Mouse (Mus musculus): ENCODE results near the gene Trafd1. TPM values are rescaled to one million over a fixed set of nuclear protein-coding genes. Genes with fewer than 3 reads are reported as not detected.

The Trafd1 gene
- 71.8 and 75.8 TPM in 2 replicates for polyA plus RNA-seq (2014; fragmentation: Nextera tagmentation; extraction: Ambion mirVana)

- peak within 1 kb of the TSS; percentile 85 for H3K9ac ChIP-seq (ENCODE audit: low read depth, low read length)
- peak within 1 kb of the TSS; percentile 77 for H3K4me3 ChIP-seq (ENCODE audit: low read depth, low read length)
- peak; percentile 97 for ATAC-seq (ENCODE audit: low read depth)
- no peaks in the 10 kb centered on the region for H3K27me3 ChIP-seq (replicated peaks; ENCODE audit: control insufficient read depth, insufficient read depth, low read length)
- peaks cover 21% of the 10 kb centered on the region for H3K36me3 ChIP-seq (ENCODE audit: control insufficient read depth, insufficient read depth, low read length)
- DNase-seq (ENCODE audit: low spot score): peak; percentile 97
- peaks cover 6% of the 10 kb centered on the region for H3K4me1 ChIP-seq (ENCODE audit: control insufficient read depth, insufficient read depth, low read length)
- H3K27ac ChIP-seq (replicated peaks; ENCODE audit: low read depth, low read length): peak within 1 kb of the TSS; percentile 87
- peaks cover 3% of the 10 kb centered on the region; the same call in 1 of the 2 replicates for H3K9me3 ChIP-seq (ENCODE audit: control insufficient read depth, low read length)
- peak within 1 kb of the TSS; percentile 58 for H3K4me2 ChIP-seq (ENCODE audit: low read depth, low read length)
- 0% methylated on average over 16 of the region's 45 CpGs for WGBS
Observed at GRCm38 (mm10) chr5:121385461-121386119, at the start of gene Trafd1. Gene Trafd1 (minus strand): TSS chr5:121385632.

- no peaks in the 10 kb centered on the region for H3K4me1 ChIP-seq (ENCODE audit: control insufficient read depth, insufficient read depth, low read length)
- H3K9me3 ChIP-seq (ENCODE audit: control insufficient read depth, low read length): no peaks in the 10 kb centered on the region
- H3K4me2 ChIP-seq (ENCODE audit: low read depth, low read length): no peak overlapping the region
- no peak overlapping the region for H3K27ac ChIP-seq (replicated peaks; ENCODE audit: low read depth, low read length)
- 88% methylated on average over 3 of the region's 3 CpGs for WGBS
- peaks cover 100% of the 10 kb centered on the region for H3K36me3 ChIP-seq (ENCODE audit: control insufficient read depth, insufficient read depth, low read length)
- H3K27me3 ChIP-seq (replicated peaks; ENCODE audit: control insufficient read depth, insufficient read depth, low read length): no peaks in the 10 kb centered on the region
- no peak overlapping the region for H3K9ac ChIP-seq (ENCODE audit: low read depth, low read length)
- H3K4me3 ChIP-seq (ENCODE audit: low read depth, low read length): no peak overlapping the region
- DNase-seq (ENCODE audit: low spot score) (no peak), ATAC-seq (ENCODE audit: low read depth) (no peak)
Observed at GRCm38 (mm10) chr5:121428954-121429353, 43.5 kb upstream of the Trafd1 start.

- Histone ChIP-seq H3K4me3 (ENCODE audit: low read depth, low read length) (no peak overlapping the region), H3K27ac (replicated peaks; ENCODE audit: low read depth, low read length) (no peak overlapping the region), H3K9me3 (ENCODE audit: control insufficient read depth, low read length) (no peaks in the 10 kb centered on the region), H3K36me3 (ENCODE audit: control insufficient read depth, insufficient read depth, low read length) (peaks cover 98% of the 10 kb centered on the region), H3K4me1 (ENCODE audit: control insufficient read depth, insufficient read depth, low read length) (no peaks in the 10 kb centered on the region), H3K9ac (ENCODE audit: low read depth, low read length) (no peak overlapping the region), H3K4me2 (ENCODE audit: low read depth, low read length) (no peak overlapping the region), H3K27me3 (replicated peaks; ENCODE audit: control insufficient read depth, insufficient read depth, low read length) (no peaks in the 10 kb centered on the region)
- DNase-seq (ENCODE audit: low spot score) (no peak), ATAC-seq (ENCODE audit: low read depth) (no peak)
- 61% methylated on average over 10 of the region's 10 CpGs for WGBS
Observed at GRCm38 (mm10) chr5:121423297-121423696, 37.9 kb upstream of the Trafd1 start.

- 92% methylated on average over 6 of the region's 6 CpGs for WGBS
Observed at GRCm38 (mm10) chr5:121422787-121423186, 37.4 kb upstream of the Trafd1 start.

GRCm38 (mm10) chr5:121420721-121421120, 35.3 kb upstream of the Trafd1 start:
- DNase-seq (ENCODE audit: low spot score) (no peak), ATAC-seq (ENCODE audit: low read depth) (no peak)
- Histone ChIP-seq H3K4me2 (ENCODE audit: low read depth, low read length) (no peak overlapping the region), H3K4me1 (ENCODE audit: control insufficient read depth, insufficient read depth, low read length) (no peaks in the 10 kb centered on the region), H3K9me3 (ENCODE audit: control insufficient read depth, low read length) (no peaks in the 10 kb centered on the region), H3K27ac (replicated peaks; ENCODE audit: low read depth, low read length) (no peak overlapping the region), H3K36me3 (ENCODE audit: control insufficient read depth, insufficient read depth, low read length) (peaks cover 98% of the 10 kb centered on the region), H3K27me3 (replicated peaks; ENCODE audit: control insufficient read depth, insufficient read depth, low read length) (no peaks in the 10 kb centered on the region), H3K4me3 (ENCODE audit: low read depth, low read length) (no peak overlapping the region), H3K9ac (ENCODE audit: low read depth, low read length) (no peak overlapping the region)
- 94% methylated on average over 9 of the region's 9 CpGs for WGBS

More at GRCm38 (mm10) chr5:121422787-121423186, 37.4 kb upstream of the Trafd1 start:
- no peak overlapping the region for H3K27ac ChIP-seq (replicated peaks; ENCODE audit: low read depth, low read length)
- H3K27me3 ChIP-seq (replicated peaks; ENCODE audit: control insufficient read depth, insufficient read depth, low read length): no peaks in the 10 kb centered on the region
- ATAC-seq (ENCODE audit: low read depth) (no peak), DNase-seq (ENCODE audit: low spot score) (no peak)
- no peaks in the 10 kb centered on the region for H3K4me1 ChIP-seq (ENCODE audit: control insufficient read depth, insufficient read depth, low read length)
- H3K4me2 ChIP-seq (ENCODE audit: low read depth, low read length): no peak overlapping the region
- peaks cover 98% of the 10 kb centered on the region for H3K36me3 ChIP-seq (ENCODE audit: control insufficient read depth, insufficient read depth, low read length)
- H3K4me3 ChIP-seq (ENCODE audit: low read depth, low read length): no peak overlapping the region
- H3K9ac ChIP-seq (ENCODE audit: low read depth, low read length): no peak overlapping the region
- H3K9me3 ChIP-seq (ENCODE audit: control insufficient read depth, low read length): no peaks in the 10 kb centered on the region

- no peak overlapping the region for H3K4me2 ChIP-seq (ENCODE audit: low read depth, low read length)
- ATAC-seq (ENCODE audit: low read depth): no peak
- H3K27ac ChIP-seq (replicated peaks; ENCODE audit: low read depth, low read length): no peak overlapping the region
- no peaks in the 10 kb centered on the region for H3K9me3 ChIP-seq (ENCODE audit: control insufficient read depth, low read length)
- no peak overlapping the region for H3K4me3 ChIP-seq (ENCODE audit: low read depth, low read length)
- H3K4me1 ChIP-seq (ENCODE audit: control insufficient read depth, insufficient read depth, low read length): no peaks in the 10 kb centered on the region
- DNase-seq (ENCODE audit: low spot score): no peak
- no peaks in the 10 kb centered on the region for H3K27me3 ChIP-seq (replicated peaks; ENCODE audit: control insufficient read depth, insufficient read depth, low read length)
- H3K36me3 ChIP-seq (ENCODE audit: control insufficient read depth, insufficient read depth, low read length): peaks cover 79% of the 10 kb centered on the region
- no peak overlapping the region for H3K9ac ChIP-seq (ENCODE audit: low read depth, low read length)
- WGBS: 93% methylated on average over 4 of the region's 4 CpGs
Observed at GRCm38 (mm10) chr5:121410975-121411374, 25.5 kb upstream of the Trafd1 start.

GRCm38 (mm10) chr5:121407856-121408255, 22.4 kb upstream of the Trafd1 start:
- Histone ChIP-seq H3K4me1 (ENCODE audit: control insufficient read depth, insufficient read depth, low read length) (no peaks in the 10 kb centered on the region), H3K9me3 (ENCODE audit: control insufficient read depth, low read length) (no peaks in the 10 kb centered on the region), H3K27ac (replicated peaks; ENCODE audit: low read depth, low read length) (no peak overlapping the region), H3K4me3 (ENCODE audit: low read depth, low read length) (no peak overlapping the region), H3K4me2 (ENCODE audit: low read depth, low read length) (no peak overlapping the region), H3K27me3 (replicated peaks; ENCODE audit: control insufficient read depth, insufficient read depth, low read length) (no peaks in the 10 kb centered on the region), H3K9ac (ENCODE audit: low read depth, low read length) (no peak overlapping the region), H3K36me3 (ENCODE audit: control insufficient read depth, insufficient read depth, low read length) (peaks cover 60% of the 10 kb centered on the region)
- 89% methylated on average over 8 of the region's 8 CpGs for WGBS
- DNase-seq (ENCODE audit: low spot score) (no peak), ATAC-seq (ENCODE audit: low read depth) (no peak)

GRCm38 (mm10) chr5:121400849-121401248, 15.4 kb upstream of the Trafd1 start:
- Histone ChIP-seq H3K27me3 (replicated peaks; ENCODE audit: control insufficient read depth, insufficient read depth, low read length) (no peaks in the 10 kb centered on the region), H3K4me1 (ENCODE audit: control insufficient read depth, insufficient read depth, low read length) (peaks cover 6% of the 10 kb centered on the region; the same call in 1 of the 2 replicates), H3K9ac (ENCODE audit: low read depth, low read length) (no peak overlapping the region), H3K4me3 (ENCODE audit: low read depth, low read length) (no peak overlapping the region), H3K36me3 (ENCODE audit: control insufficient read depth, insufficient read depth, low read length) (peaks cover 12% of the 10 kb centered on the region), H3K9me3 (ENCODE audit: control insufficient read depth, low read length) (no peaks in the 10 kb centered on the region), H3K4me2 (ENCODE audit: low read depth, low read length) (no peak overlapping the region), H3K27ac (replicated peaks; ENCODE audit: low read depth, low read length) (no peak overlapping the region)
- ATAC-seq (ENCODE audit: low read depth) (no peak), DNase-seq (ENCODE audit: low spot score) (no peak)
- WGBS: 85% methylated on average over 5 of the region's 5 CpGs

- 56% methylated on average over 5 of the region's 5 CpGs for WGBS
- no peak overlapping the region for H3K4me2 ChIP-seq (ENCODE audit: low read depth, low read length)
- no peak overlapping the region for H3K4me3 ChIP-seq (ENCODE audit: low read depth, low read length)
- peaks cover 12% of the 10 kb centered on the region for H3K36me3 ChIP-seq (ENCODE audit: control insufficient read depth, insufficient read depth, low read length)
- H3K27ac ChIP-seq (replicated peaks; ENCODE audit: low read depth, low read length): no peak overlapping the region
- H3K9me3 ChIP-seq (ENCODE audit: control insufficient read depth, low read length): no peaks in the 10 kb centered on the region
- DNase-seq (ENCODE audit: low spot score): no peak
- ATAC-seq (ENCODE audit: low read depth): no peak
- H3K9ac ChIP-seq (ENCODE audit: low read depth, low read length): no peak overlapping the region
- H3K4me1 ChIP-seq (ENCODE audit: control insufficient read depth, insufficient read depth, low read length): peaks cover 6% of the 10 kb centered on the region; the same call in 1 of the 2 replicates
- no peaks in the 10 kb centered on the region for H3K27me3 ChIP-seq (replicated peaks; ENCODE audit: control insufficient read depth, insufficient read depth, low read length)
Observed at GRCm38 (mm10) chr5:121400064-121400463, 14.6 kb upstream of the Trafd1 start.
